Mouse (Mus musculus): ENCODE measurements around the gene Gm32687. TPM values are rescaled to one million over a fixed set of nuclear protein-coding genes. Genes with fewer than 3 reads are reported as not detected.

The Gm32687 gene
- 0.04 and 0.21 TPM in 2 replicates for polyA plus RNA-seq (2012)

DNA sequence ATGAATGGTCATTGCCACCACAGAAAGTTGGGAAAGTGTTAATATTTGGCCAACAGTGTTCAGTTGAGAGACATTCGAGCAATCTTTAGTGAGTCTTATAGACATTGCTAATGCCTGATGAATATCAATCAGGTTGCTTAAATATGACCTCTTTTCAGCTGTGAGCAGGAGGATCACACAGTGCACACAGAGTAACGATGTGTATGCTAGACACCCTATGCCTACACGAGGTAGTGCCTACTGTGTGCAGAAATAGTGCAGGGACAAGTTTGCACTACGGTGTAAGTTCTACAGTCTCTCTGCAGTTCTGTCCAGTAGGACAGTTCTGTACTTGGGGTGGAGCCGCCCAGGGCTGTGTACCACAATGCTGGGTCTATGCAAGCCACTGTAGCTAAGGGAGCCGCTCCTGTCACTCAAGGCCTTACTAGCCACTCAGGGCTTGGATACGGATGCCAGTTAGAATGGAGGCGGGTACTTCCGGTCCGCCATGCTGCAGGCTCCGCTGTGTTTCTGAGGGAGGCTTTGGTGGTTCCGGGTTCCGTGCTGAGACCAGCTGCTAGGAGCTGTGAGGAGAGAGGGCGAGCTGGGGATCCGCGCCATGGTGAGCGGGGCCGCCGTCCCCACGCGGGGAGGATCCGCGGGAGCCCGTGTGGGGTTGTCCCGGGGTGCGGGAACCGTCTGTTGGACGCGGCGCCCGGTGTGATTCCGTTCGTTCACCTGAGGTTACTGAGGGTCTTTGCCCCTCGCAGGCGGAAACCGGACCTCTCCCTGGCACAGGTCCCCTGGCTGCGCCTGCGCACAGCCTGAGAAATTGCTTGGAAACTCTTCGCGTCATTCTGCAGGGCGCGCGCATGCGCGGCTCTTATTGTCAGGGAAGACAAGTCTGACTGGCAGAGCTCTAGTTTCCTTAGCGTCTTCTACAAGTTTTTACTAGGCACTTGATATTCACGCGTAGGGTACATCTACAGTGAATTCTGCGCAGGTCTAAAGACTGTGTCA, at the start of gene Gm32687:
Gene Gm32687 (plus strand): TSS at position 526 of the 999 bp plus-strand sequence.

DNA sequence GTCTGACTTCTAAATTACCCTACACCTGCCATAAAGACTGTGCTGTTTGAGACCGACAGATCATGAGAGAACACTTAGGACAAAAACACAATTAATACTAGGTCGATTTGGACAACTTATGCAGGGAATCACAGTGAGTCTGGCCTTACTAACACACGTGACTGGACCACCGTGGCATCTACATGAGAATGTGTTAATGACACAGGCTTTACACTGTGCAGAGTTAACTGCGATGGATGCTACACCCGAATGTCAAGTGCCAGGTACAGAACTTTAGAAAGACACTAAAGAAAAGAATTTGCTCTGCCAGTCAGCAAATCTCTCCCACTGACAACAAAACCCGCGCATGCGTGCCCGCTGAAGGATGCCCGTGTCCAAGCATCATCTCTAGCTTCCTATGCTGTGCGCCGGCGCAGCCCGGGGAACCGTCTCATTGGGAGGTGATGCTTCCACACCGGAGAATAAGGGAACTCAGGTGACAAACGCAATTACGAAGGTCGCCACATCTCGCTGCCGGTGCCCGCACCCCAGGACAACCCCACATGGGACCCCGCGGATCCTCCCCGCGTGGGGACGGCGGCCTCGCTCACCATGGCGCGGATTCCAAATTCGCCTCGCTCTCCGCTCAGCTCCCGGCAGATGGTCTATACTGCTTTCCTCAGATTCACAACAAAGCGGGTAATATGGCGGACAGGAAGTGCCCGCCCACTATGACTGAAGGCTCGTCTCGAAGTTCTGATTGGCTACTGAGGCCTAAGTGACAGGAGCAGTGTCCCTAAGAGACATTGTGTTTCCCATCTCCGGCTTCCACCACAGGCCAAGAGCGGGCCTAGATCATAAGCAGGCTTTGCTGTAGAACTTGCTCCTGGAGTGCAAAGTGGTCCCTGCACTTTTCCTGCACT, 66.4 kb downstream of the Gm32687 start, which contains the start of gene Zfp781:
Gene Zfp781 (minus strand): TSS at position 639 of the 902 bp plus-strand sequence.

Other genes with a start within 250 kb of the Gm32687 start
- gene Sirt6, start 236.1 kb upstream of the Gm32687 start, polyA plus RNA-seq (2012) = 75.3 and 78.0 TPM in 2 replicates
- 5.9 and 7.5 TPM in 2 replicates for gene Ankrd24, start 235.4 kb upstream of the Gm32687 start, polyA plus RNA-seq (2012)
- 0.09 and 0.13 TPM in 2 replicates for gene Gm10778, start 214.9 kb upstream of the Gm32687 start, polyA plus RNA-seq (2012)
- 0.27 TPM in 1 of 2 replicates, not detected in the other for gene Zfp433, start 159.1 kb upstream of the Gm32687 start, polyA plus RNA-seq (2012)
- gene Gm3055, start 92.8 kb upstream of the Gm32687 start, polyA plus RNA-seq (2012) = 0.04 TPM in 1 of 2 replicates, not detected in the other
- gene Gm4767, start 51.7 kb upstream of the Gm32687 start, polyA plus RNA-seq (2012) = not detected in 2 replicates
- 0.04 TPM in 1 of 2 replicates, not detected in the other for gene Zfp781, start 66.5 kb downstream of the Gm32687 start, polyA plus RNA-seq (2012)
- gene Zfp873, start 184.2 kb downstream of the Gm32687 start, polyA plus RNA-seq (2012) = 0.16 and 0.22 TPM in 2 replicates
- 0.03 TPM in 1 of 2 replicates, not detected in the other for gene BC024063, start 219.4 kb downstream of the Gm32687 start, polyA plus RNA-seq (2012)